Mouse (Mus musculus): ENCODE measurements around the gene Sdhaf1. TPM values are rescaled to one million over a fixed set of nuclear protein-coding genes. Genes with fewer than 3 reads are reported as not detected.

Sdhaf1 gene
- polyA plus RNA-seq, 1 experiment from 2014 or later, result 14.3 TPM

GRCm38 (mm10) chr7:30308076-30309005, 15.4 kb downstream of the Sdhaf1 start, which contains the start of gene Alkbh6:
TSS of gene Alkbh6 (plus strand) at chr7:30308717.
- peak; percentile 100 for ATAC-seq (ENCODE audit: insufficient read depth, low FRiP score, low read depth)
- no peaks in the 10 kb centered on the region for H3K9me3 ChIP-seq
- H3K4me2 ChIP-seq, result peak within 1 kb of the TSS; percentile 85
- H3K4me3 ChIP-seq (replicated peaks), result peak within 1 kb of the TSS; percentile 67
- H3K9ac ChIP-seq, result peak within 1 kb of the TSS; percentile 35
- H3K27me3 ChIP-seq (replicated peaks), result no peaks in the 10 kb centered on the region
- H3K27ac ChIP-seq, result peak within 1 kb of the TSS; percentile 64
- H3K36me3 ChIP-seq, result peaks cover 6% of the 10 kb centered on the region
- H3K4me1 ChIP-seq, result peaks cover 19% of the 10 kb centered on the region; the same call in 1 of the 2 replicates
- 3% methylated on average over 27 of the region's 27 CpGs for WGBS

- H3K4me3 ChIP-seq (replicated peaks), result no peak overlapping the region
Observed at GRCm38 (mm10) chr7:30306083-30306779, 17.5 kb downstream of the Sdhaf1 start.

GRCm38 (mm10) chr7:30300914-30301313, 22.8 kb downstream of the Sdhaf1 start:
- Histone ChIP-seq H3K27ac (no peak overlapping the region), H3K4me3 (replicated peaks) (no peak overlapping the region), H3K4me2 (no peak overlapping the region), H3K36me3 (peaks cover 15% of the 10 kb centered on the region), H3K9me3 (no peaks in the 10 kb centered on the region), H3K27me3 (replicated peaks) (no peaks in the 10 kb centered on the region), H3K4me1 (no peaks in the 10 kb centered on the region), H3K9ac (no peak overlapping the region)
- WGBS, result 46% methylated on average over 3 of the region's 3 CpGs
- ATAC-seq (ENCODE audit: insufficient read depth, low FRiP score, low read depth), result no peak

More at GRCm38 (mm10) chr7:30306083-30306779, 17.5 kb downstream of the Sdhaf1 start:
- Histone ChIP-seq H3K4me1 (peaks cover 19% of the 10 kb centered on the region; the same call in 1 of the 2 replicates), H3K27me3 (replicated peaks) (no peaks in the 10 kb centered on the region), H3K4me2 (no peak overlapping the region), H3K9ac (no peak overlapping the region), H3K36me3 (peaks cover 12% of the 10 kb centered on the region), H3K27ac (no peak overlapping the region), H3K9me3 (no peaks in the 10 kb centered on the region)
- 87% methylated on average over 16 of the region's 16 CpGs for WGBS
- no peak for ATAC-seq (ENCODE audit: insufficient read depth, low FRiP score, low read depth)

- Histone ChIP-seq H3K27me3 (replicated peaks) (no peaks in the 10 kb centered on the region), H3K4me3 (replicated peaks) (no peak overlapping the region), H3K4me2 (no peak overlapping the region), H3K27ac (no peak overlapping the region), H3K4me1 (0 out of 2 replicates have a peak, but pooled peaks cover 7% of the 10 kb centered on the region), H3K36me3 (peaks cover 9% of the 10 kb centered on the region; the same call in 1 of the 2 replicates), H3K9me3 (no peaks in the 10 kb centered on the region), H3K9ac (no peak overlapping the region)
- WGBS, result 77% methylated on average over 16 of the region's 16 CpGs
- ATAC-seq (ENCODE audit: insufficient read depth, low FRiP score, low read depth), result no peak
Observed at GRCm38 (mm10) chr7:30297266-30297665, 26.4 kb downstream of the Sdhaf1 start.

- Histone ChIP-seq H3K4me3 (replicated peaks) (no peak overlapping the region), H3K9me3 (no peaks in the 10 kb centered on the region), H3K27me3 (replicated peaks) (no peaks in the 10 kb centered on the region), H3K27ac (no peak overlapping the region), H3K4me2 (no peak overlapping the region), H3K36me3 (peaks cover 6% of the 10 kb centered on the region; the same call in 1 of the 2 replicates), H3K4me1 (0 out of 2 replicates have a peak, but pooled peaks cover 7% of the 10 kb centered on the region), H3K9ac (no peak overlapping the region)
- no peak for ATAC-seq (ENCODE audit: insufficient read depth, low FRiP score, low read depth)
- 88% methylated on average over 15 of the region's 15 CpGs for WGBS
Observed at GRCm38 (mm10) chr7:30296816-30297215, 26.9 kb downstream of the Sdhaf1 start.

GRCm38 (mm10) chr7:30295103-30295502, 28.6 kb downstream of the Sdhaf1 start:
- no peaks in the 10 kb centered on the region for H3K27me3 ChIP-seq (replicated peaks)
- 0 out of 2 replicates have a peak, but pooled peaks cover 11% of the 10 kb centered on the region for H3K4me1 ChIP-seq
- H3K9me3 ChIP-seq, result no peaks in the 10 kb centered on the region
- H3K36me3 ChIP-seq, result peaks cover 3% of the 10 kb centered on the region; the same call in 1 of the 2 replicates
- no peak for ATAC-seq (ENCODE audit: insufficient read depth, low FRiP score, low read depth)
- 65% methylated on average over 10 of the region's 10 CpGs for WGBS
- H3K27ac ChIP-seq, result no peak overlapping the region
- H3K9ac ChIP-seq, result no peak overlapping the region
- no peak overlapping the region for H3K4me3 ChIP-seq (replicated peaks)
- H3K4me2 ChIP-seq, result no peak overlapping the region

GRCm38 (mm10) chr7:30294296-30294695, 29.4 kb downstream of the Sdhaf1 start:
- WGBS, result 88% methylated on average over 5 of the region's 5 CpGs
- H3K4me2 ChIP-seq, result no peak overlapping the region
- no peak overlapping the region for H3K9ac ChIP-seq
- no peak overlapping the region for H3K4me3 ChIP-seq (replicated peaks)
- H3K27ac ChIP-seq, result no peak overlapping the region
- H3K36me3 ChIP-seq, result peaks cover 3% of the 10 kb centered on the region; the same call in 1 of the 2 replicates
- H3K9me3 ChIP-seq, result no peaks in the 10 kb centered on the region
- ATAC-seq (ENCODE audit: insufficient read depth, low FRiP score, low read depth), result no peak
- H3K4me1 ChIP-seq, result 0 out of 2 replicates have a peak, but pooled peaks cover 11% of the 10 kb centered on the region
- no peaks in the 10 kb centered on the region for H3K27me3 ChIP-seq (replicated peaks)

GRCm38 (mm10) chr7:30293795-30294194, 29.9 kb downstream of the Sdhaf1 start:
- Histone ChIP-seq H3K27ac (no peak overlapping the region), H3K4me3 (replicated peaks) (no peak overlapping the region), H3K27me3 (replicated peaks) (no peaks in the 10 kb centered on the region), H3K36me3 (peaks cover 3% of the 10 kb centered on the region; the same call in 1 of the 2 replicates), H3K4me1 (0 out of 2 replicates have a peak, but pooled peaks cover 11% of the 10 kb centered on the region), H3K9ac (no peak overlapping the region), H3K9me3 (no peaks in the 10 kb centered on the region), H3K4me2 (no peak overlapping the region)
- no peak for ATAC-seq (ENCODE audit: insufficient read depth, low FRiP score, low read depth)
- 77% methylated on average over 13 of the region's 13 CpGs for WGBS

GRCm38 (mm10) chr7:30291215-30292131, 32.2 kb downstream of the Sdhaf1 start, which contains the start of gene Clip3:
TSS of gene Clip3 (plus strand) at chr7:30291728.
- ATAC-seq (ENCODE audit: insufficient read depth, low FRiP score, low read depth), result peak; percentile 54
- 8% methylated on average over 35 of the region's 35 CpGs for WGBS
- Histone ChIP-seq H3K27ac (peak within 1 kb of the TSS; percentile 59), H3K27me3 (replicated peaks) (no peaks in the 10 kb centered on the region), H3K36me3 (no peaks in the 10 kb centered on the region), H3K4me3 (replicated peaks) (peak within 1 kb of the TSS; percentile 62), H3K9ac (peak within 1 kb of the TSS; percentile 59), H3K4me1 (0 out of 2 replicates have a peak, but pooled peaks cover 11% of the 10 kb centered on the region), H3K9me3 (no peaks in the 10 kb centered on the region), H3K4me2 (peak within 1 kb of the TSS; percentile 66)

- Histone ChIP-seq H3K27ac (no peak overlapping the region), H3K4me2 (no peak overlapping the region), H3K36me3 (no peaks in the 10 kb centered on the region), H3K4me3 (replicated peaks) (no peak overlapping the region), H3K9ac (no peak overlapping the region), H3K9me3 (no peaks in the 10 kb centered on the region), H3K4me1 (0 out of 2 replicates have a peak, but pooled peaks cover 11% of the 10 kb centered on the region), H3K27me3 (replicated peaks) (no peaks in the 10 kb centered on the region)
- ATAC-seq (ENCODE audit: insufficient read depth, low FRiP score, low read depth), result no peak
- 55% methylated on average over 10 of the region's 10 CpGs for WGBS
Observed at GRCm38 (mm10) chr7:30289714-30290399, 33.8 kb downstream of the Sdhaf1 start.
